13 mouse cellular contexts compared by ENCODE assay signal in genomic region chr15:93154022-93154421, GRCm38 (mm10).
DNase-seq lines count a peak whose midpoint lies in the region; ATAC-seq and TF ChIP-seq lines count a peak whose summit lies in the region.
"Had no signal": no experiment of that assay in that cellular context is flagged by ENCODE, and none has a peak within 500 bp of the region (broad histone marks: within the 10 kb centered on the region; RNA-seq: fewer than 3 reads in every experiment).

No protein-coding gene starts in this region.

- no peaks in the 10 kb centered on the region for H3K4me1 ChIP-seq in intestine, postnatal 0 days (replicated peaks; ENCODE audit: control insufficient read depth, insufficient read depth, low read length)
- H3K4me1 ChIP-seq in intestine, embryonic 15.5 days (replicated peaks): no peaks in the 10 kb centered on the region
- no peaks in the 10 kb centered on the region for H3K4me1 ChIP-seq in lung, embryonic 14.5 days (ENCODE audit: insufficient read depth)
- H3K4me1 ChIP-seq: limb, embryonic 13.5 days; lung, embryonic 15.5 days had no signal

- peak; percentile 22 to 30 for DNase-seq in cerebellum, postnatal 14 days
- peak; percentile 56 for DNase-seq in lung, embryonic 14.5 days
- DNase-seq in lung, postnatal 14 days: no peak
- peak; percentile 43 for DNase-seq in retina, postnatal 1 day
- no peak for DNase-seq in spleen, adult 12 weeks (ENCODE audit: low spot score)
- DNase-seq: cerebellum, adult 8-10 months; heart, postnatal 14 days had no signal

- no peak overlapping the region for H3K9ac ChIP-seq in intestine, postnatal 0 days (ENCODE audit: low read depth, low read length)
- H3K9ac ChIP-seq in intestine, embryonic 15.5 days: no peak overlapping the region
- H3K9ac ChIP-seq in lung, embryonic 14.5 days: no peak overlapping the region
- H3K9ac ChIP-seq: limb, embryonic 13.5 days; lung, embryonic 15.5 days had no signal

- H3K4me2 ChIP-seq in intestine, postnatal 0 days (replicated peaks; ENCODE audit: low read depth): no peak overlapping the region
- no peak overlapping the region for H3K4me2 ChIP-seq in intestine, embryonic 15.5 days (replicated peaks)
- no peak overlapping the region for H3K4me2 ChIP-seq in lung, embryonic 14.5 days
- H3K4me2 ChIP-seq: limb, embryonic 13.5 days; lung, embryonic 15.5 days had no signal

- WGBS in intestine, postnatal 0 days: 52% methylated on average over 4 of the region's 4 CpGs
- WGBS in intestine, embryonic 15.5 days: 56% methylated on average over 4 of the region's 4 CpGs
- WGBS in lung, embryonic 14.5 days: 47% methylated on average over 4 of the region's 4 CpGs

- H3K4me3 ChIP-seq in intestine, postnatal 0 days (ENCODE audit: low read depth, low read length): no peak overlapping the region
- H3K4me3 ChIP-seq in intestine, embryonic 15.5 days (replicated peaks): no peak overlapping the region
- no peak overlapping the region for H3K4me3 ChIP-seq in lung, embryonic 14.5 days (ENCODE audit: low read depth, low read length)
- H3K4me3 ChIP-seq: limb, embryonic 13.5 days; lung, embryonic 15.5 days had no signal

- no peak overlapping the region for H3K27ac ChIP-seq in intestine, postnatal 0 days (ENCODE audit: low read depth, low read length)
- H3K27ac ChIP-seq in intestine, embryonic 15.5 days: no peak overlapping the region
- H3K27ac ChIP-seq in lung, embryonic 14.5 days (ENCODE audit: low read depth): no peak overlapping the region
- H3K27ac ChIP-seq: limb, embryonic 13.5 days; lung, embryonic 15.5 days had no signal

- TF ChIP-seq CTCF in intestine, postnatal 0 days (IDR thresholded peaks at IDR 0.05; ENCODE audit: low read depth): peak; percentile 37
- peak; percentile 49 for TF ChIP-seq CTCF in lung, embryonic 14.5 days (IDR thresholded peaks at IDR 0.05; ENCODE audit: low read depth)

- H3K36me3 ChIP-seq in intestine, postnatal 0 days (ENCODE audit: control insufficient read depth, insufficient read depth): no peaks in the 10 kb centered on the region
- H3K36me3 ChIP-seq in intestine, embryonic 15.5 days: no peaks in the 10 kb centered on the region
- no peaks in the 10 kb centered on the region for H3K36me3 ChIP-seq in lung, embryonic 14.5 days (ENCODE audit: insufficient read depth)
- H3K36me3 ChIP-seq: limb, embryonic 13.5 days; lung, embryonic 15.5 days had no signal

- no peaks in the 10 kb centered on the region for H3K9me3 ChIP-seq in intestine, postnatal 0 days (ENCODE audit: control insufficient read depth)
- H3K9me3 ChIP-seq in intestine, embryonic 15.5 days: no peaks in the 10 kb centered on the region
- H3K9me3 ChIP-seq in lung, embryonic 14.5 days (ENCODE audit: low read depth, low read length): no peaks in the 10 kb centered on the region
- H3K9me3 ChIP-seq: limb, embryonic 13.5 days; lung, embryonic 15.5 days had no signal

- ATAC-seq in cerebellum, adult (ENCODE audit: insufficient number of reproducible peaks, low FRiP score, low TSS enrichment): no peak
- no peak for ATAC-seq in intestine, postnatal 0 days
- ATAC-seq in intestine, embryonic 15.5 days: no peak
- ATAC-seq in lung, embryonic 14.5 days (ENCODE audit: insufficient read depth): no peak
- ATAC-seq: activated CD4-positive, CD25-positive, alpha-beta regulatory T cell, adult 4 months had no signal

- no peaks in the 10 kb centered on the region for H3K27me3 ChIP-seq in intestine, postnatal 0 days (replicated peaks; ENCODE audit: control insufficient read depth, insufficient read depth, low read length)
- no peaks in the 10 kb centered on the region for H3K27me3 ChIP-seq in intestine, embryonic 15.5 days (replicated peaks)
- no peaks in the 10 kb centered on the region for H3K27me3 ChIP-seq in lung, embryonic 14.5 days (ENCODE audit: insufficient read depth, low read length)
- H3K27me3 ChIP-seq: limb, embryonic 13.5 days; lung, embryonic 15.5 days had no signal

Comparison
In these comparisons a context has a peak if more than half of its experiments do, and no peak if none do; other contexts are left out.
1. DNase-seq: peak in cerebellum, postnatal 14 days (2 of 2), lung, embryonic 14.5 days (single experiment) and retina, postnatal 1 day (single experiment); none in lung, postnatal 14 days (single experiment) and spleen, adult 12 weeks (single experiment).